ENCODE assay signal across 12 mouse cellular contexts in the genomic region with DNA sequence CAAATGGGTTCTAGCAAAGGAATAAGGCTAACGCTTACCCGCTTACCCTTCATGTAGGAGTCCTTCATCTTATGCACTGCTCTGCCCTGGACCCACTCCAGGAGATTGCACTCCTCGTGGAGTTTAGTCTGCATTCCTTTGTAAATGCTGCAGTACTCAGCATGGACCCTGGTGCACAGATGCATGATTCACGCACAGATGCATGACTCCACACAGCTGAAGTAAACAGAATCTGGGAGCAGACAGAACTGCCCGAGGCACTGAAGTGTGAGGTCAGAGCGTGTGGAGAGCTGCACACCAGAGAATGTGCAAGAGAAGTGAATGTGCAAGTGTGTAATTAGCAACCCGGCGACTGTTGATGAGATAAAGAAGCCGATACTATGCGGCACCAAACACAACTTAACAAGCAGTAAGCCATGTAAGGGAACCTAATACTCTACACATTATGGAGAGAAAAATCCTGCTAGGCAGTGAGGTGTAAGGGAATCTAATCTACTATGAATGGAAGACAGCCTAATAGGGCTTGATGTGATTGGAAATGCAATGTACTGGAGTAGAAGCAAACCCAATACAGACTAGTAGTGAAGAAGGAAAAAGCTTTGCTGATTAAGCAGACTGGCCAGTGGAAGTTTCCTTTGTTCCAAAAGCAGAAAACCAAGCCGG. TPM values are rescaled to one million over a fixed set of nuclear protein-coding genes. Genes with fewer than 3 reads are reported as not detected.
DNase-seq lines count a peak whose midpoint lies in the region; ATAC-seq lines count a peak whose summit lies in the region.
"Had no signal": no experiment of that assay in that cellular context is flagged by ENCODE, and none has a peak within 500 bp of the region (broad histone marks: within the 10 kb centered on the region; RNA-seq: fewer than 3 reads in every experiment).

No protein-coding gene starts in this region.

- H3K27me3 ChIP-seq in kidney, embryonic 14.5 days (ENCODE audit: control insufficient read depth, insufficient read depth, low read length) = no peaks in the 10 kb centered on the region
- peaks cover 61% of the 10 kb centered on the region for H3K27me3 ChIP-seq in embryonic facial prominence, embryonic 10.5 days (replicated peaks; ENCODE audit: low read depth, poor library complexity, severe bottlenecking)
- H3K27me3 ChIP-seq in hindbrain, embryonic 14.5 days (ENCODE audit: control insufficient read depth, insufficient read depth, low read length) = no peaks in the 10 kb centered on the region

- H3K27ac ChIP-seq in kidney, embryonic 14.5 days (ENCODE audit: low read depth, low read length) = no peak overlapping the region
- peak overlapping the region; percentile 44 for H3K27ac ChIP-seq in embryonic facial prominence, embryonic 10.5 days (replicated peaks)
- H3K27ac ChIP-seq in hindbrain, embryonic 14.5 days = no peak overlapping the region
- H3K27ac ChIP-seq: stomach, postnatal 0 days had no signal

- no peaks in the 10 kb centered on the region for H3K9me3 ChIP-seq in kidney, embryonic 14.5 days (ENCODE audit: control insufficient read depth, low read length)
- H3K9me3 ChIP-seq in embryonic facial prominence, embryonic 10.5 days = no peaks in the 10 kb centered on the region
- no peaks in the 10 kb centered on the region for H3K9me3 ChIP-seq in hindbrain, embryonic 14.5 days (ENCODE audit: control insufficient read depth, low read length)

- WGBS in kidney, embryonic 14.5 days = 54% methylated on average over 11 of the region's 11 CpGs
- WGBS in embryonic facial prominence, embryonic 10.5 days = 49% methylated on average over 11 of the region's 11 CpGs
- WGBS in hindbrain, embryonic 14.5 days = 59% methylated on average over 11 of the region's 11 CpGs

- H3K4me2 ChIP-seq in kidney, embryonic 14.5 days (replicated peaks; ENCODE audit: low read depth, low read length) = no peak overlapping the region
- H3K4me2 ChIP-seq in hindbrain, embryonic 14.5 days (replicated peaks) = no peak overlapping the region

- DNase-seq in kidney, adult 18-20 months = no peak
- DNase-seq in 3134 (ENCODE audit: extremely low read depth, insufficient read length, low spot score) = peak; percentile 50
- peak; percentile 30 for DNase-seq in embryonic facial prominence, embryonic 10.5 days (ENCODE audit: low spot score)
- no peak for DNase-seq in hindbrain, embryonic 14.5 days (ENCODE audit: low spot score)
- no peak for DNase-seq in adrenal gland, postnatal 10 days
- DNase-seq in left cerebral cortex, postnatal 36 days (ENCODE audit: low spot score in 2 of 2) = no peak
- DNase-seq in left cerebral cortex, adult 9 months (ENCODE audit: low spot score in 2 of 2) = no peak
- DNase-seq: liver; right cerebral cortex, adult 18-20 months had no signal

- no peak overlapping the region for H3K4me3 ChIP-seq in kidney, embryonic 14.5 days (ENCODE audit: low read length)
- no peak overlapping the region for H3K4me3 ChIP-seq in embryonic facial prominence, embryonic 10.5 days
- H3K4me3 ChIP-seq in hindbrain, embryonic 14.5 days (replicated peaks; ENCODE audit: low read length) = no peak overlapping the region

- intact Hi-C loops in left cerebral cortex, postnatal 36 days (cut with DNase I) = no loop called here

- H3K9ac ChIP-seq in kidney, embryonic 14.5 days (ENCODE audit: low read depth, low read length) = no peak overlapping the region
- no peak overlapping the region for H3K9ac ChIP-seq in hindbrain, embryonic 14.5 days

- H3K4me1 ChIP-seq in kidney, embryonic 14.5 days (ENCODE audit: control insufficient read depth, insufficient read depth, low read length) = no peaks in the 10 kb centered on the region
- peaks cover 21% of the 10 kb centered on the region for H3K4me1 ChIP-seq in embryonic facial prominence, embryonic 10.5 days
- H3K4me1 ChIP-seq in hindbrain, embryonic 14.5 days (replicated peaks; ENCODE audit: control insufficient read depth, insufficient read depth, low read length) = 0 out of 2 replicates have a peak, but pooled peaks cover 4% of the 10 kb centered on the region

- peak; percentile 49; the same call in 1 of the 2 replicates for ATAC-seq in kidney, embryonic 14.5 days (ENCODE audit: low FRiP score, low TSS enrichment)
- ATAC-seq in hindbrain, embryonic 14.5 days (ENCODE audit: low FRiP score) = 0 out of 2 replicates have a peak, but pooled peaks have one; percentile 8
- ATAC-seq: intestine, postnatal 0 days had no signal

- H3K36me3 ChIP-seq in kidney, embryonic 14.5 days (ENCODE audit: control insufficient read depth, insufficient read depth, low read length) = no peaks in the 10 kb centered on the region
- no peaks in the 10 kb centered on the region for H3K36me3 ChIP-seq in embryonic facial prominence, embryonic 10.5 days (replicated peaks)
- H3K36me3 ChIP-seq in hindbrain, embryonic 14.5 days (replicated peaks; ENCODE audit: control insufficient read depth, insufficient read depth) = no peaks in the 10 kb centered on the region

RNA-seq across cellular contexts. Expression of gene Pcdh19, which starts 32.8 kb away (rescaled TPM):
- polyA plus RNA-seq in kidney, embryonic 14.5 days (2014; fragmentation: Nextera tagmentation; extraction: Ambion mirVana) = 6.3 and 8.6 TPM in 2 replicates
- polyA plus RNA-seq in embryonic facial prominence, embryonic 10.5 days (2016; fragmentation: Nextera tagmentation; extraction: Ambion mirVana) = 3.4 and 5.1 TPM in 2 replicates
- 17.3 and 18.2 TPM in 2 replicates for polyA plus RNA-seq in hindbrain, embryonic 14.5 days (2014; fragmentation: Nextera tagmentation; extraction: Ambion mirVana)
- 10 to 100 TPM in 1 of 2 experiments, 1 to 10 TPM in 1; 9.5 to 11.4 TPM for total RNA-seq in adrenal gland, postnatal 10 days (2021)
- total RNA-seq in left cerebral cortex, postnatal 36 days (2021) = 10 to 100 TPM; 31.1 to 38.2 TPM

Comparison
In these comparisons a context has a peak if more than half of its experiments do, and no peak if none do; other contexts are left out.
1. DNase-seq: peak in 3134 (single experiment) and embryonic facial prominence, embryonic 10.5 days (single experiment); none in kidney, adult 18-20 months (single experiment), hindbrain, embryonic 14.5 days (single experiment), adrenal gland, postnatal 10 days (single experiment), left cerebral cortex, postnatal 36 days (0 of 2) and left cerebral cortex, adult 9 months (0 of 2).